Mouse (Mus musculus): ENCODE measurements around the gene Inpp5a. TPM values are rescaled to one million over a fixed set of nuclear protein-coding genes. Genes with fewer than 3 reads are reported as not detected.

Inpp5a gene
- polyA plus RNA-seq (2015; fragmentation: Illumina TruSeq; extraction: RNeasy Lipid Tissue Mini Kit (QIAGEN cat#74804); ENCODE audit: low read depth, low replicate concordance) = 48.6 TPM

DNA sequence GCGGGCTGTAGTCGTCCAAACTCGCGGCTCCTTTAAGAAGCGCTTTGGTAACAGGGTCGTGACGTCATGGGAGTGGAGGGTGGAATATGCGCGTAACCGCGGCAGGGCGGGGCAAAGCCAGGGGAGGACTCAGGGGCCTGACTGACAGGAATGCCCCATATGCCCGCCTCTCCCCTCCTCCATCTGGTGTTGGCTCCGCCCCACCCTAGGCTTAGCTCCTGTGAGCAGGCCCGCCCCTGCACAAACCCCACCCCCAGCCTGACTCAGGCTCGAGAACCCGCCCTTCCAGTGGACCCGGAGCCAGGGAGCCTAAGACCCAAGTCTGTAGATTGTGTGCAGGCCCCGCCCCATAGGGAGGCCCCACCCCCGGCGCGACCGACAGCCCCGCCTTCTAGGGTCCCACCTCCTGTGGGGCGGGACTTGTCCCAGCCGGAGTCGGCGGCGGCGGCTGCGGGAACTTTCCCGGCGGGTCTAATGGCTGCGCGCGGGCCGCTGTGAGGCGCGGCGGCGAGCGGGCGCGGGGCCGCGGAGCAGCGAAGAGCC, at the start of gene Inpp5a:
TSS of gene Inpp5a (plus strand) at position 440 of the 543 bp plus-strand sequence.

DNA sequence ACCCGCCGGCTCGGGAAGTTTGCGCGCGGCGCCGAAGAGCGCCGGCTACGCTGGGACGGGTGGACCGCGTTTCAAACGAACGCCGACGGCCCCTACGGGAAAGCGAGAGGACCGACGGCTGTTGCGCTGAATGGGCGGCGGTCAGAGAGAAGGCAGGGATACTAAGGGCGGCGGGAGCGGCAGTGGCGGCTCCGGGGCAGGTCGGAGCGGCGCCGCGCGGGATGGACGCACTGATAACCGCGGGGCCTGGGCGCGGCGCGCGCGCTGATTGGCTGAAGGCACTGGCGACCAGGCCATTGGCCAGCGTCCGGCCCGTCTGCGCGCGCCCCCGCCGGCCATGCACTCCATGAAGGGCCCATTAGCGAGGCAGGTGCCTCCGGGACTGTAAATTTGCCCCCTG, 193.7 kb downstream of the Inpp5a start, which contains the start of gene Nkx6-2:
TSS of gene Nkx6-2 (minus strand) at position 203 of the 400 bp plus-strand sequence.

Other genes starting within 250 kb of the Inpp5a start
- gene Lrrc27, start 176.1 kb upstream of the Inpp5a start, polyA plus RNA-seq (2015; fragmentation: Illumina TruSeq; extraction: RNeasy Lipid Tissue Mini Kit (QIAGEN cat#74804); ENCODE audit: low read depth, low replicate concordance) = 6.3 TPM
- 154 TPM for gene Stk32c, start 175.8 kb upstream of the Inpp5a start, polyA plus RNA-seq (2015; fragmentation: Illumina TruSeq; extraction: RNeasy Lipid Tissue Mini Kit (QIAGEN cat#74804); ENCODE audit: low read depth, low replicate concordance)
- 11.9 TPM for gene Pwwp2b, start 140.6 kb upstream of the Inpp5a start, polyA plus RNA-seq (2015; fragmentation: Illumina TruSeq; extraction: RNeasy Lipid Tissue Mini Kit (QIAGEN cat#74804); ENCODE audit: low read depth, low replicate concordance)
- 21.2 TPM for gene Nkx6-2, start 193.7 kb downstream of the Inpp5a start, polyA plus RNA-seq (2015; fragmentation: Illumina TruSeq; extraction: RNeasy Lipid Tissue Mini Kit (QIAGEN cat#74804); ENCODE audit: low read depth, low replicate concordance)